Mouse (Mus musculus) C3H10T1/2 (cell line): ENCODE data around the gene G6pc. TPM values are rescaled to one million over a fixed set of nuclear protein-coding genes. Genes with fewer than 3 reads are reported as not detected.

Source experiments
- polyA plus RNA-seq, 2 experiments: library from polyadenylated mRNA; unstranded; fragments of >200 nt; fragmentation: generic; extraction: Trizol; gene quantifications; one replicate each; pipeline ENCODE4 v1.2.1; 2012; ENCODE audit warnings: missing spikeins in 2 of 2

The G6pc gene
- polyA plus RNA-seq = not detected

GRCm38 (mm10) chr11:101367326-101367935, at the start of gene G6pc:
G6pc (plus strand) TSS chr11:101367561.

GRCm38 (mm10) chr11:101324763-101325162, 42.6 kb upstream of the G6pc start, which contains the start of gene Aoc2:
Aoc2 (plus strand) TSS chr11:101325063.

GRCm38 (mm10) chr11:101330371-101330924, 36.9 kb upstream of the G6pc start, which contains the start of gene Aoc3:
Aoc3 (plus strand) TSS chr11:101330605.

DNA sequence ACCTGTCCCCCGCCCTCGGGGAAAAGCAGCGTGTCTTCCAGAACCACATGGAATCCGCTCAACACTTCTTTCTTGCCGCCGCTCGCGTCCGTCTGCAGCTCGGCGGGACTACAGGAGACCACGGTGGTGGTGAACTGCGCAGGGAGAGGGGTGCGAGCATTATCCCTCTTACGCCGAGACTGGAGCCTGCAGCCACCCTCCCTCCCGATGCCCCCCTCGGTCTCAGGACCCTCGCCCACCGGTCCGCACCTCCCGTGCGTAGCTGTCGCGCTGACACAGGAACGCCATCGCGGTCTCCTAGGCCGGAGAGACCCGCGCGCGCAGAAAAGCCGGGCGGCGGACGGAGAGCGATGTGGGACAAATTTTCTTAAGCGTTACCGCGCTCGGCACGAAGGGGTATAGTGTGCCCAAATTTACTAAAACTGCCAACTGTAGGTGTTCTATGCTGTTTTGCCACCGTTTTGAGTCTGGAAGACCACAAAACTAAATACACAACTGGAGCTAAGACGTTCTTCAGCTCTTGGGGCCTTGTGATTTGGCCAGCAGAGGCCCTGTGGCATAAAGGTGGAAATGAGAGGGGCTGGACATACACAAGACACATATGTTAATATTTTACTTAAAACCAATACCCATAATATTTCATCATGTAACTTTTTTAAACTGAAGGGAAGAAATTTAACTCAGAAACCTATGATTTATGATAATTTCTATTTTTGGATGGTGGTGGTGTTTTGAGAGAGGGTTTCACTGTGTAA, 49.9 kb downstream of the G6pc start, which contains the start of gene Aarsd1:
Gene Aarsd1, minus strand, starts transcription at position 515 of the 755 bp plus-strand sequence.

DNA sequence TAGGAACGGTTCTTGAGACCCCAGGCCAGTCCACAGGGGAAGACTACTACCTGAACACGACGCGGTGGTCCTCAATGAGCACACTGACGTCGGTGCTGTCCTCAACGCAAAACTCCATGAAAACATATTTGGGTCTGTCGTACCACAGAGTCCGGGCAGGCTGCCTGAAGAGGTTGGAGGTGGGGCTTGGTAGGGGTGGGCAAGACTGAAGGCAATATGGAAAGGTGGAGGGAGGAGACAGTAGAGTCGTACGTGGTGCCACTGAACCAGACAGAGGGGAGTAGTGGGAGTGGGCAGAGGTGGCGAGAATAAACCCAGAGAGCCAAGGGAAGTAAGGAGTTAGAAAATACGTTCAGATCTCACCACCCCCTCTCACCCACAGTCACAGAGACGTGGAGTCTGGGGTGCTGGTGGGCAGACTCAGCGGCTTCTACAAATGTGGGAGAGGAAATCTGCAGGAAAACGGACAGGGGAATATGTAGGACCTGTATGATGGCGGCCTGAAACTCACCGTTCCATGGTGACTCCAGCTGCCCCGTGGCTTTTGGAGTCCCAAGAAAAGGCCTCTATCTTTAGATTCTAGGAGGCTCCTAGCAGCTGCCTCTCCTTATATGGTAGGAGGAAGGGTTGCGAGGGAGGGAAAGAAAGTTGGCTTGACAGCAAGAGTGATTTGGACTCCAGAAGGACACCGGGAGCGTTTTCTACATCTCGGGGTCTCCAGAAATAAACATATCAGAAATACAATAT, 56.9 kb downstream of the G6pc start, which contains the start of gene Gm27029:
Gene Gm27029, minus strand, starts transcription at position 692 of the 747 bp plus-strand sequence.

GRCm38 (mm10) chr11:101424925-101425813, 57.8 kb downstream of the G6pc start, which contains the start of the genes Rundc1 and Ptges3l:
Rundc1 (plus strand) TSS chr11:101425085.
Ptges3l (minus strand) TSS chr11:101425333.

Other genes starting within 250 kb of the G6pc start
- gene Retreg3, start 247.7 kb upstream of the G6pc start, polyA plus RNA-seq = 10 to 100 TPM; 18.5 to 57.2 TPM
- gene Tubg1, start 247.6 kb upstream of the G6pc start, polyA plus RNA-seq = 100 to 1,000 TPM in 1 of 2 experiments, 10 to 100 TPM in 1; 79.8 to 132 TPM
- gene Tubg2, start 211.7 kb upstream of the G6pc start, polyA plus RNA-seq = under 1 TPM; 0.08 to 0.42 TPM
- 1 to 10 TPM in 1 of 2 experiments, under 1 TPM in 1; 0.25 to 4.2 TPM for gene Cntnap1, start 197.0 kb upstream of the G6pc start, polyA plus RNA-seq
- gene Plekhh3, start 196.2 kb upstream of the G6pc start, polyA plus RNA-seq = 10 to 100 TPM; 19.4 to 50.6 TPM
- 1 to 10 TPM in 1 of 2 experiments, under 1 TPM in 1; 0.15 to 1.9 TPM for gene Ccr10, start 192.1 kb upstream of the G6pc start, polyA plus RNA-seq
- 10 to 100 TPM in 1 of 2 experiments, 1 to 10 TPM in 1; 2.5 to 59.5 TPM for gene Ezh1, start 141.1 kb upstream of the G6pc start, polyA plus RNA-seq
- gene Ramp2, start 121.5 kb upstream of the G6pc start, polyA plus RNA-seq = 10 to 100 TPM in 1 of 2 experiments, under 1 TPM in 1; 0.06 to 11.4 TPM
- 100 to 1,000 TPM; 160 to 255 TPM for gene Vps25, start 113.9 kb upstream of the G6pc start, polyA plus RNA-seq
- 10 to 100 TPM in 1 of 2 experiments, under 1 TPM in 1; 0.75 to 15.8 TPM for gene Wnk4, start 107.0 kb upstream of the G6pc start, polyA plus RNA-seq
- gene Cntd1, start 88.5 kb upstream of the G6pc start, polyA plus RNA-seq = under 1 TPM in 1 of 2 experiments, not detected in 1; 0.31 TPM
- 100 to 1,000 TPM; 129 to 135 TPM for gene Coa3, start 88.4 kb upstream of the G6pc start, polyA plus RNA-seq
- gene Becn1, start 65.3 kb upstream of the G6pc start, polyA plus RNA-seq = 100 to 1,000 TPM in 1 of 2 experiments, 10 to 100 TPM in 1; 26.7 to 146 TPM
- gene Psme3, start 51.3 kb upstream of the G6pc start, polyA plus RNA-seq = 10 to 100 TPM; 40.8 to 46.7 TPM
- 1 to 10 TPM in 1 of 2 experiments, under 1 TPM in 1; 0.28 to 2.7 TPM for gene Aoc2, start 42.5 kb upstream of the G6pc start, polyA plus RNA-seq
- gene Aoc3, start 37.0 kb upstream of the G6pc start, polyA plus RNA-seq = 10 to 100 TPM in 1 of 2 experiments, under 1 TPM in 1; 0.39 to 37.3 TPM
- gene Aarsd1, start 50.1 kb downstream of the G6pc start, polyA plus RNA-seq = 100 to 1,000 TPM in 1 of 2 experiments, 10 to 100 TPM in 1; 55.6 to 118 TPM
- 10 to 100 TPM in 1 of 2 experiments, 1 to 10 TPM in 1; 6.0 to 10.4 TPM for gene Gm27029, start 57.2 kb downstream of the G6pc start, polyA plus RNA-seq
- gene Rundc1, start 57.5 kb downstream of the G6pc start, polyA plus RNA-seq = 10 to 100 TPM in 1 of 2 experiments, 1 to 10 TPM in 1; 7.1 to 24.8 TPM
- gene Ptges3l, start 57.8 kb downstream of the G6pc start, polyA plus RNA-seq = 10 to 100 TPM in 1 of 2 experiments, 1 to 10 TPM in 1; 8.2 to 25.9 TPM
- gene Rpl27, start 74.7 kb downstream of the G6pc start, polyA plus RNA-seq = 1,000 to 10,000 TPM; 3,424 to 4,212 TPM
- gene Ifi35, start 80.8 kb downstream of the G6pc start, polyA plus RNA-seq = 10 to 100 TPM; 38.1 to 78.1 TPM
- gene Rnd2, start 97.4 kb downstream of the G6pc start, polyA plus RNA-seq = 10 to 100 TPM; 41.4 to 62.3 TPM
- 100 to 1,000 TPM; 270 to 433 TPM for gene Vat1, start 98.7 kb downstream of the G6pc start, polyA plus RNA-seq
- 1 to 10 TPM in 1 of 2 experiments, under 1 TPM in 1; 0.53 to 2.7 TPM for gene Brca1, start 184.4 kb downstream of the G6pc start, polyA plus RNA-seq
- gene Nbr1, start 184.6 kb downstream of the G6pc start, polyA plus RNA-seq = 10 to 100 TPM in 1 of 2 experiments, 1 to 10 TPM in 1; 3.3 to 49.8 TPM
- gene Tmem106a, start 214.7 kb downstream of the G6pc start, polyA plus RNA-seq = 10 to 100 TPM in 1 of 2 experiments, 1 to 10 TPM in 1; 4.5 to 21.6 TPM
- gene Gm11634, start 231.7 kb downstream of the G6pc start, polyA plus RNA-seq = not detected